Mouse (Mus musculus) embryo, embryonic 11.5 days (tissue): ENCODE measurements around the gene Nrap.

Experiments
- DNase-seq: peaks from one replicate; pipeline ENCODE4 v3.0.0-alpha.2; 2012; ENCODE audit warnings: low read depth, low spot score

Nrap gene

DNA sequence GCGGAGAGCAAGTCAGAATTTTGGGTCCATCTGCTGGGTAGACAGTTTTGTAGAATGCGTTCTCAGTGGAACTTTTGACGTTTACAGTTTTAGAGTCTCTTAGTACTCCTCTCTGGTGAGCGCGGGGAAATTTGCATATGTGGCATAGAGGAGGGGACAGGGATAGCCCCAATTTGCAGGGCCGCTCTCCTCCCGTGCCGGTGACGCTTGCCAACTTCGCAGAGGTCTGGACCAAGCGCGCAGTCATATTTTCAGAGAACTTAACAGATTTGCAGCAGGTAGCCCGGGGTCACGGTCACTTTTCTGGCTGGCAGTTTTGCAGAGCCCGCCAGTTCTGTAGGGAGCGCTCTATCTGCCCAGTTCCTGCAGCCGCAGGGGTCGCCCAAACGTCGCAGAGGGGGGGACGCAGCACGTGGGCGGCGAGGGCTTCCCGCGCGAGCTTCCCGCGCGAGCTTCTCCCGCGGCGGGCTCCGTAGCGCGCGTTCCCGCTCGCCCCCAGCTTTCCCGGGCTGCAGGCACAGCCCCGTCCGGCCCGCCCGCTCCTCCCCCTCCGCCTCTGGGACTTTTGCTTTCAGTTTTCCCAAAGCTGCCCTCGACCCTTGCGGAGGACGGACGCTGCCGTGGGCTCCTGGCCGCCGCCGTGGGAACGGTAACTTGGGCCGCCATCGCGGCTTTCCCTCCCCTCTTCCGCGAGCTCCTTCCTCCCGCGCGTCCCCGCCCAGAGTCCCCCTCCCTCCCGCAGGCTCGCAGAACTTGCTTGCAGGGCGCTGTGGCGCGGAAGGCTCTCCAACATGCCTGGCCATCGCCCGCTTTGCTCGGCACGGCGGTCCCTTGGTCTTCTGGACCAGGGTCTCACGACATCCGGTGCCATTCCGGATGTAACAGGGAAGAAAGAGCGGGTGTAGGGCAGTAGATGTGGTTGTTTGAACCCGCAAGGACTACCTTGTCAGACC, 7.1 kb upstream of the Nrap start, which contains the start of gene Casp7:
TSS of gene Casp7 (plus strand) at position 461 of the 953 bp plus-strand sequence.
- peak; percentile 41 for DNase-seq

DNA sequence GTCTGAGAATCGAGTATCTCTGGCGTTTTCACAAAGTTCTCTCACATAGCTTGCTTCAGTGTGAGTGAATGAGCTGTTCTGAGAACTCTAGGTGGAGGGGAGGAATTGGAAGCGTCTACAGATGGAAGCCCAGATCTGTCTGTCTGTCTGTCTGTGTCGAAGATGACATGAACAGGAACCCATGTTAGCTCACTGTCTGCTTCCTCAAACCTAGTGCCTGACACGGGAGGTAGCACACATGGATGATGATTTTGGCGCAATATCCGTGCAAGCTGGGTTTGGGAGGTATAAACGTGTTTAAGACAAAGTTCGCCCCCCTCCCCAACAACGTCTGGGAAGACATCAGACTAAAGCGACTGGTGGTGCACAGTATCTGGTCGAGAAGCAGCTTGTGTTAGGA, 6.4 kb upstream of the Nrap start:
- no peak for DNase-seq

DNA sequence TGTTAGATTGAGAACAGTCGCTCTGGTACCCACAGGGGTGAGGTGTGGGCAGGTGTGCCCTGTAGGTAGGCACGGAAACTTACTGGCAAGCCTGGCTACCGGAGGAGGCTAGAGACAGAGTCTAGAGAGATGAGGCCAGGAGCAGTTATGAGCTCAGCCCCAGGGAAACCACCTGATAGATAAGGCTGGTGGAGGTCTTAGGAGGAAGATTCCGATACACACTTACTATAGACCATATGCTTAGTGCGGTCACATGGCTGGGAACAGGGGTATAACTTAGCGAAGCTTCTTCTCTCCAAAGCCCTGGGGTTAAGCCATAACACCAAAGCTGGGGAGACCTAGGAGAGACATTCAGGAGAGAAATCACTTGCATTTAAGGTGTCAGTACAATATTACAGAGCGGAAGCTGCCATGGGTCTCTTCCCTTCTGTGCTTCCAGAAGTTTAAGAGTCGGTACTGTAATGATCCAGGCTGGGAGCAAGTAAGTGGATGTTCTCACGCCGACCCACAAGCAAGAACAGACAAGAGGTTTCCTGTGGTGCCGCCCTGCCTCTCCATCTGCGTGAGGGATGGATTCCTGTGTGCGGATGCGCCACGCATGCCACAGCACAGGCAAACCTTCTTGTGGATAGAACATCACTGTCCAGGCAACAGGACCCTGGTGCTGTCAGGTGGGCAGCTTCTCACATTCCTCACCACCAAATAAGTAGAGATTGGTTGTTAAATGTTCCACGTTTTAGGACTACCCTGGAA, 5.5 kb upstream of the Nrap start:
- no peak for DNase-seq

DNA sequence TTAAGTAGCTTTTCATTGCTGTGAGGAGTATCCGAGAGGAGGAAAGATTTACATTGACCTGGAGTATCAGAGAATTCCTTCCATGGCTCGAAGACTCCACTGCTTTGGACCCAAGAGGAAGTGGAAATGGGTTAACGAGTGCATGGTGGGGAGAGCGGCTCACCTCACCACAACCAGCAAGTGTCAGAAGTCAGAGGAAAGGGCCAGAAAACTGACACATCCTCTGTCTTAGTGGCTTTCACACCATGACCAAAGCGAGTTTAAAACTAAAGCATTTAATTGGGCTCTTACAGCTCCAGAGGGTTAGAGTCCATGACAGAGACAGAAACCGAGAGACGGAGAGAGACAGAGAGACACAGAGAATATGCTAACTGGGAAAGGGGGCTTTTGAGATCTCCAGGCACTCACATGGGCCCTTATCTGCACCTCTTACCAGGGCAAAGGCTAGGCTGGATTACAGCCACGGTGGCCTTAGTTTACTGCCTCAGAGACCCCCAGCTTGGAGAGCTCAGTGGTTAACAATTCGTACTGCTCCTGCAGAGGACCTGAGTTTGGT, 3.6 kb upstream of the Nrap start:
- DNase-seq = no peak

DNA sequence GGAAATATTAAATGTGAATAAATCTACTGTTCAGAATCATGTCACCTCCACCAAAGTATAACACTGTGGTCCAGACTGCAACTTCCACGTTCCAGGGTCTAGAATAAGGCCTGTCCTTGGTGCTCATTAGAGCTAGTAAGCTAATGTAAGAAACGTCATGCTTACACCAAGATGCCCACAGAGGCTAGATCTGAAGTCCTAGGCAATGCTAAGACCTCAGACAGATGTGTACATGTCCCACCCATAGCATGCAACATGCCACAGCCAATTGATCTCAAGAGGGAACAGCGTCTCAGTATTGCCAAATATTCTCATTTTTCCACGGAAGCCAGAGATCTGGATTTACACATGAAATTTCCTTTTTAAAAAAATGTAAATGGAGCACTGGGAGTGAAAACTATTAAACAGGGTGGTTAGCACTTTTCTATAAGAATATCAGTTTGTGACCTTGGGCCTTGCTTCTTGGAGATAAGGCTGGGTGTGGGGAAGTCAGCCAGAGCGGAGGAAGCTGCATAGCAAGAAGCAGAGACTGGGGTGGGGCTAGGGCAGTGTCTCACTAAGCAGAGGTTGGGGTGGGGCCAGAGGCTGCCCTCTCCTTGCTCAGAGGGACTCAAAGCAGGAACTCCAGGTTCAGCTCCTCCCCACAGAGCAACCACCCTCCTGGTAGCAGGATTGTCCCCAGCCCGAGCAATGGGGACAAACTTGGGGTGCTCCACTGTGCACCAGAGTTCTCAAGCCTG, 1.6 kb upstream of the Nrap start:
- DNase-seq = no peak

DNA sequence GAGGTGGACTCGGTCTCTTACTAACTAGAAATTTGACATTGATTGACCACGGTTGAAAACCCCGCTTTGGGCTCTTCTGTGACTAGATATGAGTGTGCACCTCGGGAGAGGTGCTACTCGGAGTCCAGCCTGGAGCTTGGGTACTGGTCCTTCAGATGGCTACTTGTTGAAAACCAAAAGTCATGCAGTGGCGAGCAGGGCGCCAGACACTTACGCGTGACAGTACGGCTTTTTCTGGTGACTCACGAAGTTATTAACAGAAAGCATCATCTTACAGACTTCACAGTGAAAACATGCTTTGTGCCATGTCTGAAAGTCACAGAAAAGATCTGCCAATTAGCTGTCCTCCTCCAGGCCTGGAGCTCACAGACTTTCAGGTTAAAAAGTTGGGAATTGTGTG, 661 bp downstream of the Nrap start:
- no peak for DNase-seq

DNA sequence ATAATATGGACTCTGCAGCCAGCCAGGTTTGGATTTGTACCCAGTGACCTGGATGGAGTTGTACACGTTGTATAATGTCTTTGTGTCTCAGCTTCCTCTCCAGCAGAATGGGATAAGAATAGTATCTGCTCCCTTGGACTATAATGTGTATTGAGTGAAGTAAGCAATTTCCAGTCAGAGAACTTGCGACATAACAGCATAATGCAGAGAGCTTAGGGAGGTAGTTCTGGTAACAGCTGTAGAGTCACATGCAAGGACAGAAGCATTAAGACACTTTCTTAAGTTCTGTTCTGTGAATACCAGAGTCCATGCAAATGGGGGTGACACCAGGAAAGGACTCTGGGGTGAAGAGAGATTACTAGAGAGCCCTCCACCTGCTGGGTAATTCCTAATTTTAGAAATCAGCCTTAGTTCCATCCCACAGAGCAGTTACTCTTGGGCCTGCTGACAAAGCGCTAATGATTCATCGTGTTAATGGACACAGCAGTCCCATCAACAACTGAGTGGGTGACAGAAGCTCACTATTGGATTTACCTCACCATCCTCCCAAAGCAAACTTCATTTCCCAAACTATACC, 2.0 kb downstream of the Nrap start:
- DNase-seq = no peak

DNA sequence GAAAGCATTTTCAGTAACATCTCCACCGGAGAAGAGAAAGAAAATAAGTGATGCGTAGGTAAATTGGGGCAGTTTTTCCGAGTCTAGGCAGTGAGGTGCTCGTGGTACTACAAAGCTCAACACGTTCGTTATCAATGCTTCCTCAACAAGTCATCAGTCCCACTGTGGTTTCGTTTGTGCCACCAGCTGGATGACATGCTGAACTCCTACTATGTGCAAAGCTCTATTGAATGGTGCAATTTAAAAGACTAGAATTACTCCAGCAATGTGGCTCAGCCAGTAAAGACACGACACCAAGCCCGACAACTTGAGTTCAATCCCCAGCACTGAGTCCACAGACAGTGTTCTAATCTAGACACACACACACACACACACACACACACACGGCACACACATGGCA, 3.7 kb downstream of the Nrap start:
- DNase-seq = no peak

DNA sequence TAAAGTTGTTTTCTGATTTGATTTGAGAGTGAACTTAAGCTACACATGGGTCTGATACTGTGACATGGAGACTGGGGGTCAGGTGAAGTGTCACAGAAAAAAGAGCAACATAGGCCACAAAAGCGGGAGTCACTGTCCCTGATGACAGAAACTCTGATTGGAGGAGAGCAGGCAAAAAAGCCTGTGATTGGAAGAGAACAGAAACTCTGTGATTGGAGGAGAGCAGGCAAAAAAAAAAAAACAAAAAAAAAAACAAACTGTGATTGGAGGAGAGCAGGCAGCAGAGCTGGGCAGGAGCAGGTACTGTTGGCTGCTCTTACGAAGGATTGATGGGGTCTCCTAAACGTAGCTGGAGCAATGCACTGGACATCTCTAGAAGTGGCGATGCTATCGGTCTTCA, 4.3 kb downstream of the Nrap start:
- no peak for DNase-seq

DNA sequence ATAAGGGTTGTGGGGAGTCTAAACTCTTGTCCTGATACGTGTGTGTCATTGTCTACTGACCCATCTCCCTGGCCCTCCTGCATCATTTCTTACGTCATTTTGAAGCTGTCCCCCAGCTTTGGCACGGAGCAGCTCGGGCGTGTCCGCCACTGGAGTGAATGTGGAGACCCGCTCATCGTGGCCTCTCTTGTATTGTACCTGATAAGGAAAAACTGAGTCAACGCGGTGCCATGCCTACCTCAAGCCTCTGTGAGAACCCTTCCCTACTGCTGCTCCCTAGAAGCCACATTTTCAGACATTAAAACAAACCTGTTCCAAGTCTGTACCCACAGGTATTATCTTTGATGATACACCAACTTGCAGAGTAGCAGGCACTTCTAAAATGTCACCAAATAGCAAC, 8.4 kb downstream of the Nrap start:
- DNase-seq = no peak

DNA sequence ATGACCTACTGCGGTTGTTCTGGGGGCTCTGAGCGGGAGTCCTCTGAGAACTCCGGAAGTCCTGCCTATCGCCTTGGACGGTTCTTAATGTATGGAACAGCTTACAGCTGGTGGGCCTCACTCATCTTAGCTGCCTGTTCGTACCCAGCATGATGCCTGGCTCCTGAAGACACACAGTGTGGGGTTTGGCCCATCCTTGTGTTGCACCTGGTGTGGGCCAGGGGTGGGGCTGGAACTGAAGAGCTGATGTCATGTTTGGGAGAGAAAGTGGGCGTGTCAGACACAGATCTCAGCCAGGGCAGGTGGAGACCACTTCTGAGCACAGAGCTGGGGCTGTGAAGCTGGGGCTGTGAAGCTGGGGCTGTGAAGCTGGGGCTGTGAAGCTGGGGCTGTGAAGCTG, 9.5 kb downstream of the Nrap start:
- no peak for DNase-seq

DNA sequence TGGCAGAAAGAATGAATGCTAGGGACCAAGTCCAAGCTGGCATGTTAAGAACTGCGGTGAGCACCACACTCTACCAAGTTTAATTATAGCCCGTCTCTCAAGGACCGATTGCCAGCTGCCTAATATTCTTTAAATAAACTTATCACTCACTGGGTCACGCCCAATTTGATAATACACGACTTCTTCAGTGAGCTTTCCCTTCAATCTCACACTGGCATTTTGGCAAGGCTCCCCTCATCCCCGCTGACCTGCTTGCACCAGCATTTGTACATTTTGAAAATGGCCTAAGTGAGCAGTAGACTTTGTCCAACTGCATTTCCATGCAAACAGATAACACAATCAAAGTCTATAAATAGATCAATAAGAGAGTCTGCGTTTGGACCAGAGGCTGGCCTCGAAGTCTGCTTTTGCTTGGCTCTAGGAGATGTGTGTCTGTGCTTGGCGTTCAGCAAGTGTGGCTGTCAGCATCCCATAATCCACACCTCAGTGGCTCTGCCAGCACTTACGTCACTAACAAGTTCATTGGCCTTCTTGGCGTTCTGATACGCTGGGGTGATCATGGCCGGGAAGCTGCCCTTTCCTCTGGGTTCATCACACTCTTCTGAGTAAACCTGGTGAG, 11.2 kb downstream of the Nrap start:
- no peak for DNase-seq

DNA sequence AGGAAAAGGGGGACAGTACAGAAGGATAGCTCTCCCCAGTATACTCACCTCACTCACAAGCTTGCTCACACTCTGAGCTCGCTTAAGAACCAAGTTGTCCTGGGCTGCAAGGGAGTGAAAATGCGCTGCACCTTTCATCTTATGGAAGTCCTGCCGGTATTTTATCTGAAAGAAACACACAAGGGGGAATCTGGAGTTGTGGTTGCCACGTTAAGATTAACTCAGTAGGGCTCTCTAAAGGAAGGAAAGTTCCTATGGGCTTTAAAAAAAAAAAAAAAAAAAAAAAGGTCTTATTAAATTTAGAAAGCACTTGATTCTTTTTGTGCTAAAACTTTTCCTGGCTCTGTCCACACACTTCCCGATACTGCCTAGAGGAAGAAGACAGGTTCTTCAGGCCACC, 11.8 kb downstream of the Nrap start:
- no peak for DNase-seq

DNA sequence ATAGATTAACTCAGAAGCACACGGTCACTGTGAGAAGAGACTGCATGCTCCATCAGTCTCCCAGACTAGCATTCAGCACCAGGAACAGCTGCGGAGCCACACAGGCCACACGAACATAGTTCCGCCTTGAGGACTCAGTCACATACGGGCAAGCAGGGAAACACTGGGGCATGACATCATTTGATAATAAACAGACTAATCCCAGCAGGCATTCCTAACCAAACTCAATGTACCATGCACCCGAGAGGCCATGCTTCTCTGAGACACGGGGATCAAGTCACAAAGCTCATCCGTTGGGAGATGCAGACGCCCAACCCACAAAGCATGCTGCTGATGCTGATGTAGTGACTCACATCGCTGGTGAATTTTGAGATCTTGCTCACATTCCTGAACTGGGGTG, 15.8 kb downstream of the Nrap start:
- DNase-seq = no peak

DNA sequence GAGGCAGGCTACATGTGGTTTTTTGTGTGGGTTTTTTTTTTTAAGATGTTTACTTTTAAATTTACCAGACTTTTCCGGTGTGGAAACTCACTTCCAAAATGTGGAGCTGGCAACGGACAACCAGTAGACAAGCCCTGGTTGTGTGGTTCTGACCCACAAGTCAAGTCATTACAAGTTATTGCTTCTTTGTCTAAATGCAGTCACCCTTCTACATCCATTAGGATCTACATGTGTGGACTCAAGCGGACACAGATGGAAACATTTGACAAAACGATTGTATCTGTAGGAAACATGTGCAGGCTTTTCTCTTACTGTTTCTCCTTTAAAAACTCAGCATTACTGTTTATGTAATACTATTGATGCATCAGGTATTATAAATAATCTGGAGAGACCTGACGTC, 16.6 kb downstream of the Nrap start:
- no peak for DNase-seq

DNA sequence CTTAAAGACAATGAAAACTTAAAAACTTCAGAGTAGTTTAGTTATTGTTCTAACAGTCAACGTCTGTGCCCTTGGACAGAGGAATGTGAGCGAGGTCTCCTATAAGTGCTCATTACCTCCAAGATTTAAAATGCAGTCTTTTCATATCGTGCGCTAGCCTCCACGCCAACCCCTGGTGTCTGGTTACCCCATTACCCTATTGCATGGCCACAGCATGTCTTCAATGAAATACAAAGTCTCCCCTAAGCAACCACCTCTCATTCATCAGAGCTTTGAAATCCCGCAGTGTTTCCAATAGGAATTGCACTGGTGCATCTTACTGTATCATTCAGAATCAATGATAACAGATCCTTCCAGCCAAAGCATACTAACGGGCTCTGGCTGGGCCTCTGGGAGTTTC, 17.6 kb downstream of the Nrap start:
- DNase-seq = no peak

DNA sequence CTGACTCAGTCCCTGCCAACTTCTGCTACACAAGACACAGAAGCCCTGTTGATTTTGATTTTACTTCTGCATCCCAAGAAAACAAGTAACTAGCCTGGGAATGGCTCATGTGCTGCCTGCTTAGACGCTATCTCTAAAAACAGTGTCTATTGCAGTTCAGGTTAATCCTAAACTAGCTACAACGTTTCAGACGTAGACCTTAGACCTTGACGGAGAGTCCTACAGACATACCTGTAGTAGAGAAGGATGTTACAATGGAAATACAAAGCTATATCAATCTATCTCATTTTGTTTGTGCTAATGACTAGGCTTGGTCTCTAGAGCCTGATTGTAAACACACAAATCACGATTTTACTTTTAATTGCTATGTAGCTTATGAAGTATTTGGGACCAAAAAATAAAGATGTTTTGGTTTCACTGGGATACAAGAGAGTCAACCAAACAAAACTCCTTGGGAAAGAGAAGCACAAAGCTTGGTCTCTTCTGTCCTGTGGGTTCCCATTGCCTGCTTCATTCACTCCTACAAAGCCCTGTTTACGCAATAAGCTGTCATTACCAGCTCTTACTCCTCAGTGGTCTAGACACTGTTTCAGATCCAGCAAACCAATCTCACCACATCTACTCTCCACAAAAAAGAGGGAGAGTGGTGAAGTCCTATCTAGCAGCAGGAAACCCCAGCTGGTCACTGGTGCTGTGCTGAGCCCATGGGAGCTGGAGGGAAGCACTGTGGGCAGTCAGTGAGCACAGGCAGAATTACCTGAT, 19.3 kb downstream of the Nrap start:
- DNase-seq = no peak

DNA sequence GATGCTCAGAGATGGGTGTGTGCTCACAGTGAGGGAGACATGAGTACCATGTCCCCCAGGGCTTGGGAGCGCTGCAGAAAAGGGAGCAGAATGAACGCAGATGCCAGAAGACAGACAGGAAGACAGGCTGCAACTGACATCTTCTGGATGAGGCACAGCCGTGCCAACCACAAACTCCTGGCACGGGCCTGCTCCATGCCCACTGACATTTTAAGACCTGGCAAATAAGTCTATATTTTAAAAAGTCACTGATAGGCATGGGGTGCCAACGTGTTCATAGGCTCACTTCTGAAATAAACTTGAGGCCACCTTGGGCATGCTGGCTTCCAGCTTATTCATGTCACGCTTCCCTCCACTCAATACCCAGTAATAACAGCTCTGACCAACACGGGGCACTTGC, 20.9 kb downstream of the Nrap start:
- no peak for DNase-seq

DNA sequence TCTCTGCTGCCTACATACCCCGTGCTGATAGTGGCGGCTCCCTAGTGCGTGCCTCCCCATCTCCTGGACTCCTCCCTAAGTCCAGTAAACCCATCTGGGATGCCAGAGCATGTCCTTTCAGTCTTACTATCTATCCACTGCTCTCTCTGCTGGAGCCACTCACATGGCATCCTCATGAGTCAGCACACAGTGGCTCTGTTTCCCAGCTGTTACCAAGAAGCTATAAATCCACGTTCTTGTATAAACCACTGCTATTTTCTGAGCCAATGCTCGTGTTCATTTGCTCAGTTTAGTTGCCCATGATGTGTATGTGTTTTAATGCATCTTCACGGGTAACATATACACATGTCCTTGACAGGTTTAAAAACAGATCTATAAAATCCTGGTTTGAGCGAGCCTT, 22.1 kb downstream of the Nrap start:
- DNase-seq = no peak

DNA sequence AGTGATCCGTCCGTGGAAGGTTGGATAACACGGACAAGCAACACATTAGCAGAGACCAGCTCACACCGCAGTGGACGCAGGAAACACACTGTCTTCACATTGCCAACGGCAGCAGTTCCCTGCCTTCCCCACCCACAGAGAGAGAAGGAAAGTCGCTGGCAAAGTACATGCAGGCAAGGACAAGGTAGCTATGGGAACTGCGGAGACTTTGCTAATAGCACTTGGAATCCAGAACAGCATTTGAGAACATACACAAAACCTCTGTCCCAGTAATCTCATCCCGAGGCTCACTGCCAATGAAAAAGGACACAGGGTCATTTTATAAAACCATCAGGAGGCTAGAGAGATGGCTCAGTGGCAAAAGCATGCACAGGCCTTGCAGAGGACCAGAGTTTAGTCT, 23.2 kb downstream of the Nrap start:
- no peak for DNase-seq
